Mouse (Mus musculus) erythroblast, adult 5-6 weeks (primary cell): ENCODE measurements around the gene Bcl2l15. TPM values are rescaled to one million over a fixed set of nuclear protein-coding genes. Genes with fewer than 3 reads are reported as not detected.

Source experiments
- ATAC-seq: replicated peaks from 2 replicates; pipeline ENCODE4 v1.8.0; 2016; ENCODE audit warnings: moderate number of reproducible peaks, mild to moderate bottlenecking, moderate TSS enrichment, inconsistent platforms; ENCODE audit not compliant: poor library complexity, low FRiP score, severe bottlenecking
- total RNA-seq, 2 experiments: library from RNA; stranded (forward) in 1 of 2; stranded (reverse) in 1 of 2; fragments of 150-400 nt in 1 of 2; fragments of 200-764, 138-1000 nt in 1 of 2; gene quantifications; 2 replicates each; pipeline versions ENCODE4 v1.2.3 to v1.2.4; 2015 to 2017; ENCODE audit warnings: low replicate concordance in 2 of 2

The Bcl2l15 gene
- total RNA-seq, 2 experiments from 2014 or later = 28.8 to 38.9 TPM

- no peak for ATAC-seq
Observed at GRCm38 (mm10) chr3:103862721-103863220, 30.4 kb downstream of the Bcl2l15 start.

GRCm38 (mm10) chr3:103864200-103864599, 31.8 kb downstream of the Bcl2l15 start:
- no peak for ATAC-seq

DNA sequence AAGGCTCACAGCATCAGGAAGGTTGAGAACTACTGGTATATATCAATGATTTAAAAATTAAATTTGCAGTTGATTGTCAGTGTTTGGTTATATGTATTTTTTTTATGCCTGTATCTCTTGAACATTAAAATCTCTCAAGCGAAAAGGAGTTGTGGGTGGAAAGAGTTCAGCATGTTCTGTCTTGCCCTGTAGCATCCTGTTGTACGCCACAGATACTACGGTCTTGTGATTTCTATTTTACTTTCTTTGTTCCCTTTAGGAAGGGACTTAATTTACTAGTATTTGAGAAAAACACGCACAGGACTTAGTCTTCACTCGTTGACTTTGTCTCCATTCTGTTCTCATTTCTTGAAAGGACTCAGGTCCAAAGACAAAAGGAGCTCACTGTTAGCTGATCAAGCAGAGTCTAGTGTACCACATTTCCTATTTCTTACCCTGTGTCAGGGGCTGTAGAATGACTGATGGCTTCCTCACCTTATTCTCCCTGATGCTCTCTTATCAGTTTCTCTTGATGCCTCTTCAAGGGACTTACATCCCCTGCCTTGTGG, 35.1 kb downstream of the Bcl2l15 start:
- no peak for ATAC-seq

GRCm38 (mm10) chr3:103868008-103868407, 35.6 kb downstream of the Bcl2l15 start:
- no peak for ATAC-seq

GRCm38 (mm10) chr3:103872663-103873098, 40.3 kb downstream of the Bcl2l15 start:
- no peak for ATAC-seq

- no peak for ATAC-seq
Observed at GRCm38 (mm10) chr3:103874329-103874728, 41.9 kb downstream of the Bcl2l15 start.

- ATAC-seq = no peak
Observed at GRCm38 (mm10) chr3:103885946-103886345, 53.5 kb downstream of the Bcl2l15 start.

DNA sequence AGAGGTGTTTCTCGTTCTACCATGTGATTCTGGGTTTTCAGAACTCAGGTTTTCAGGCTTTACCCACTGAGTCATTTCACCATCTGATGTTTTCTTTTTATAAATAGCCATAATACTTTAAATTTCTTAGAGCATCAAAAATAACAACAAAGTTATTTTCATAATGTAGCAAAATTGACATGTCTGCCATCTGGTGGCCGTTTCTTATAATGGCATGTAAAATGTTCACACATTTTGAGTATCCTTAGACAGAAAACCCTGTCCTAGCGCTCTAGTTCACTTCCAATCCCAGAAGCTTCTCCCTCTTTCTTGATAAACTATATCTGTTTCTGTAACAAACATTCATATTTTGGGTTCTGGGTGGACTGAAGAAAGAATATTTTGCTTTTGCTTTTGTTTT, 55.2 kb downstream of the Bcl2l15 start:
- peak; percentile 74 for ATAC-seq

DNA sequence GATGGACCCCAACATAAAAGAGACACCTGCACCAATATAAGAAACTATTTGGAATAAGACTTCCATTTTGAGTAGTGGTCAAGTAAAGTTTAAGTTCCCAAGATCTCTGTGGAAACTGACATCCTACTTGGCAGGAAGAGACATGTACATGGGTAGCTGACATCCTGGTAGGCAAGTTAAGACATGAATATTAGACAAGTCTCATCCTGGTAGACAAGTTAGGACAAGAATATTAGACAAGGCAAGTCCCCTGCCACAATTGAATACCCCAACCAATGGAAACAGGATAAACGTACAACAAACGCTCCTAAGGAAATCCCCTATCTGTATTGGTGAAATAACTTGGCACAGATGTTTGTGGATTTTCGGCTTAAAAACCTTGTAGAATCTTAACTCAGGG, 61.0 kb downstream of the Bcl2l15 start:
- no peak for ATAC-seq

Other genes starting within 250 kb of the Bcl2l15 start
- gene Atg4a-ps, start 186.5 kb upstream of the Bcl2l15 start, total RNA-seq (2015; ENCODE audit: low replicate concordance) = 1.5 and 4.2 TPM in 2 replicates
- gene Atg4a-ps, start 186.5 kb upstream of the Bcl2l15 start, total RNA-seq (2017; ENCODE audit: low replicate concordance) = 6.0 and 12.7 TPM in 2 replicates
- 1.9 and 4.0 TPM in 2 replicates for gene Olfml3, start 94.6 kb upstream of the Bcl2l15 start, total RNA-seq (2015; ENCODE audit: low replicate concordance)
- gene Olfml3, start 94.6 kb upstream of the Bcl2l15 start, total RNA-seq (2017; ENCODE audit: low replicate concordance) = 1.8 and 2.2 TPM in 2 replicates
- not detected in 2 replicates for gene Gm10964, start 93.2 kb upstream of the Bcl2l15 start, total RNA-seq (2015; ENCODE audit: low replicate concordance)
- gene Gm10964, start 93.2 kb upstream of the Bcl2l15 start, total RNA-seq (2017; ENCODE audit: low replicate concordance) = not detected in 2 replicates
- gene Hipk1, start 41.0 kb upstream of the Bcl2l15 start, total RNA-seq (2015; ENCODE audit: low replicate concordance) = 491 and 663 TPM in 2 replicates
- gene Hipk1, start 41.0 kb upstream of the Bcl2l15 start, total RNA-seq (2017; ENCODE audit: low replicate concordance) = 744 and 752 TPM in 2 replicates
- gene Dclre1b, start 23.2 kb upstream of the Bcl2l15 start, total RNA-seq (2015; ENCODE audit: low replicate concordance) = 22.5 and 24.5 TPM in 2 replicates
- 14.1 and 19.1 TPM in 2 replicates for gene Dclre1b, start 23.2 kb upstream of the Bcl2l15 start, total RNA-seq (2017; ENCODE audit: low replicate concordance)
- 56.9 and 81.1 TPM in 2 replicates for gene Ap4b1, start 23.1 kb upstream of the Bcl2l15 start, total RNA-seq (2015; ENCODE audit: low replicate concordance)
- gene Ap4b1, start 23.1 kb upstream of the Bcl2l15 start, total RNA-seq (2017; ENCODE audit: low replicate concordance) = 82.4 and 103 TPM in 2 replicates
- 11.5 and 30.2 TPM in 2 replicates for gene Gm43064, start 23.0 kb upstream of the Bcl2l15 start, total RNA-seq (2015; ENCODE audit: low replicate concordance)
- 4.9 and 28.2 TPM in 2 replicates for gene Gm43064, start 23.0 kb upstream of the Bcl2l15 start, total RNA-seq (2017; ENCODE audit: low replicate concordance)
- gene Ptpn22, start 27.2 kb downstream of the Bcl2l15 start, total RNA-seq (2015; ENCODE audit: low replicate concordance) = 53.4 and 60.0 TPM in 2 replicates
- 10.7 and 19.7 TPM in 2 replicates for gene Ptpn22, start 27.2 kb downstream of the Bcl2l15 start, total RNA-seq (2017; ENCODE audit: low replicate concordance)
- gene Rsbn1, start 81.5 kb downstream of the Bcl2l15 start, total RNA-seq (2015; ENCODE audit: low replicate concordance) = 10.9 and 16.3 TPM in 2 replicates
- 13.8 and 15.0 TPM in 2 replicates for gene Rsbn1, start 81.5 kb downstream of the Bcl2l15 start, total RNA-seq (2017; ENCODE audit: low replicate concordance)
- 2.7 and 3.7 TPM in 2 replicates for gene Phtf1, start 135.5 kb downstream of the Bcl2l15 start, total RNA-seq (2015; ENCODE audit: low replicate concordance)
- gene Phtf1, start 135.5 kb downstream of the Bcl2l15 start, total RNA-seq (2017; ENCODE audit: low replicate concordance) = 5.6 and 21.0 TPM in 2 replicates